8 mouse cellular contexts compared by ENCODE assay signal in the genomic region with DNA sequence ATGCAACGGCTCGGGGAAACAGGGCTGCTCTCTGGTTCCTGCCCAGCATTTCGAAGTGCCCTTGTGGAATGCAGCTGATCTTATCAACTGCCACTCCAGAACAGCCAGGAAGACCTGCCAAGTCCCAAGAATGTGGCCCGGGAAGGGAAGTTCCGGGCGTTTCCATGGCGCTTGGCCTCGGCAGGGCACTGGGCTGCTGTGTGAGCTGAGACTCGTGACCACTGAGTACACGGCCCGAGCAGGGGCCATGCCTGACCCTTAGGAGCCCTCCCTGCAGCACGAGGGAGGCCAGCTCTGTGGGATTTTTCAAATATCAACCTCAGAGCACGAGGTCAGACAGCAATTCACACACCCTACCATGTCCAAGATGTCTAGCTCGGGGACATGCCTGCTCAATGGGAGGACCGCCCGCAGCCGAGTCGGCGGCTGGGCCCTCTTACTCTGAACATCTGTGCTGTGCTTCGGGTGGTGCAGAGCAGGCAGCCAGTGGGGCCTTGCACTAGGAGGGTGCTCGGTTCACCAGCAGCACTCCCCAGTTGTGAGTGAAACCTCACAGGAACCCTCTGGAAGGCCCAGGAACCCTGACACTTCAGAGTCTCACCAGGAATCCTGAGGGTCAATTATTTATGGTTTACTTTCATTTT. TPM values are rescaled to one million over a fixed set of nuclear protein-coding genes. Genes with fewer than 3 reads are reported as not detected.
A peak's percentile ranks its signal among the peaks of the same experiment; 100 is the strongest.
DNase-seq lines count a peak whose midpoint lies in the region; ATAC-seq and TF ChIP-seq lines count a peak whose summit lies in the region.

No protein-coding gene starts in this region.

- H3K9me3 ChIP-seq in forebrain, embryonic 11.5 days (ENCODE audit: control insufficient read depth, low read length): no peaks in the 10 kb centered on the region
- no peaks in the 10 kb centered on the region for H3K9me3 ChIP-seq in forebrain, embryonic 15.5 days
- no peaks in the 10 kb centered on the region for H3K9me3 ChIP-seq in heart, embryonic 12.5 days (replicated peaks)
- no peaks in the 10 kb centered on the region for H3K9me3 ChIP-seq in kidney, embryonic 15.5 days (replicated peaks)

- no peak overlapping the region for H3K9ac ChIP-seq in forebrain, embryonic 11.5 days (ENCODE audit: low read length)
- no peak overlapping the region for H3K9ac ChIP-seq in forebrain, embryonic 15.5 days (replicated peaks)
- peak overlapping the region; percentile 33 for H3K9ac ChIP-seq in heart, embryonic 12.5 days
- H3K9ac ChIP-seq in kidney, embryonic 15.5 days: no peak overlapping the region

- no peak for ATAC-seq in forebrain, embryonic 11.5 days (replicated peaks; ENCODE audit: low FRiP score)
- ATAC-seq in forebrain, embryonic 15.5 days (replicated peaks): no peak
- ATAC-seq in heart, embryonic 12.5 days (ENCODE audit: insufficient number of reproducible peaks, low FRiP score): 0 out of 2 replicates have a peak, but pooled peaks have one; percentile 18
- ATAC-seq in kidney, embryonic 15.5 days (replicated peaks; ENCODE audit: low FRiP score): peak; percentile 31; the same call in 1 of the 2 replicates

- H3K4me3 ChIP-seq in forebrain, embryonic 11.5 days (ENCODE audit: low read depth, low read length): no peak overlapping the region
- H3K4me3 ChIP-seq in forebrain, embryonic 15.5 days: no peak overlapping the region
- H3K4me3 ChIP-seq in cortical plate, adult 2 months (ENCODE audit: insufficient read depth, low read length): no peak overlapping the region
- H3K4me3 ChIP-seq in heart, embryonic 12.5 days: no peak overlapping the region
- no peak overlapping the region for H3K4me3 ChIP-seq in kidney, embryonic 15.5 days (replicated peaks)

- TF ChIP-seq POLR2A in cortical plate, adult 2 months (IDR thresholded peaks at IDR 0.05; ENCODE audit: extremely low read depth, insufficient read depth, low read length): no peak

- 66% methylated on average over 21 of the region's 21 CpGs for WGBS in forebrain, embryonic 11.5 days
- 64% methylated on average over 21 of the region's 21 CpGs for WGBS in forebrain, embryonic 15.5 days
- 18% methylated on average over 21 of the region's 21 CpGs for WGBS in heart, embryonic 12.5 days
- WGBS in kidney, embryonic 15.5 days: 31% methylated on average over 21 of the region's 21 CpGs

- DNase-seq in forebrain, embryonic 11.5 days (ENCODE audit: low spot score): peak; percentile 67
- peak; percentile 91 for DNase-seq in lung, postnatal 14 days
- DNase-seq in testis, postnatal 14 days (ENCODE audit: low spot score): peak; percentile 79
- DNase-seq in right cerebral cortex, postnatal 36 days (ENCODE audit: low spot score in 2 of 2): no peak

- H3K4me2 ChIP-seq in forebrain, embryonic 11.5 days (ENCODE audit: low read depth, low read length, severe bottlenecking): no peak overlapping the region
- H3K4me2 ChIP-seq in forebrain, embryonic 15.5 days (replicated peaks): no peak overlapping the region
- H3K4me2 ChIP-seq in heart, embryonic 12.5 days: peak overlapping the region; percentile 89
- H3K4me2 ChIP-seq in kidney, embryonic 15.5 days: peak overlapping the region; percentile 93; the same call in 1 of the 2 replicates

- no peaks in the 10 kb centered on the region for H3K36me3 ChIP-seq in forebrain, embryonic 11.5 days (ENCODE audit: control insufficient read depth, insufficient read depth, low read length)
- H3K36me3 ChIP-seq in forebrain, embryonic 15.5 days: no peaks in the 10 kb centered on the region
- no peaks in the 10 kb centered on the region for H3K36me3 ChIP-seq in heart, embryonic 12.5 days
- H3K36me3 ChIP-seq in kidney, embryonic 15.5 days: no peaks in the 10 kb centered on the region

- peaks cover 2% of the 10 kb centered on the region; the same call in 1 of the 2 replicates for H3K4me1 ChIP-seq in forebrain, embryonic 11.5 days (replicated peaks; ENCODE audit: control insufficient read depth, insufficient read depth, low read length)
- H3K4me1 ChIP-seq in forebrain, embryonic 15.5 days: peaks cover 17% of the 10 kb centered on the region
- H3K4me1 ChIP-seq in cortical plate, adult 2 months (ENCODE audit: control insufficient read depth, insufficient read depth, low read length): peaks cover 7% of the 10 kb centered on the region
- peaks cover 80% of the 10 kb centered on the region for H3K4me1 ChIP-seq in heart, embryonic 12.5 days (replicated peaks)
- H3K4me1 ChIP-seq in kidney, embryonic 15.5 days: peaks cover 79% of the 10 kb centered on the region

- no peak overlapping the region for H3K27ac ChIP-seq in forebrain, embryonic 11.5 days (ENCODE audit: low read depth, low read length)
- H3K27ac ChIP-seq in forebrain, embryonic 15.5 days (replicated peaks): no peak overlapping the region
- H3K27ac ChIP-seq in cortical plate, adult 2 months (ENCODE audit: insufficient read depth, low read length): 0 out of 2 replicates have a peak overlapping the region, but pooled peaks have one; percentile 29
- peak overlapping the region; percentile 97 for H3K27ac ChIP-seq in heart, embryonic 12.5 days (ENCODE audit: poor library complexity, severe bottlenecking)
- peak overlapping the region; percentile 93 for H3K27ac ChIP-seq in kidney, embryonic 15.5 days

- TF ChIP-seq CTCF in cortical plate, adult 2 months (IDR thresholded peaks at IDR 0.05; ENCODE audit: extremely low read depth, insufficient read depth, low read length): no peak

- no peaks in the 10 kb centered on the region for H3K27me3 ChIP-seq in forebrain, embryonic 11.5 days (ENCODE audit: control insufficient read depth, insufficient read depth, low read length)
- no peaks in the 10 kb centered on the region for H3K27me3 ChIP-seq in forebrain, embryonic 15.5 days
- no peaks in the 10 kb centered on the region for H3K27me3 ChIP-seq in heart, embryonic 12.5 days (replicated peaks)
- no peaks in the 10 kb centered on the region for H3K27me3 ChIP-seq in kidney, embryonic 15.5 days

RNA-seq across cellular contexts. Expression of gene Gpr146, which starts 1.6 kb away (rescaled TPM):
- 1.8 and 1.9 TPM in 2 replicates for polyA plus RNA-seq in forebrain, embryonic 11.5 days (2014; fragmentation: Nextera tagmentation; extraction: Ambion mirVana)
- polyA plus RNA-seq in forebrain, embryonic 15.5 days (2015; fragmentation: Nextera tagmentation; extraction: Ambion mirVana): 1.3 and 1.5 TPM in 2 replicates
- 15.3 and 16.3 TPM in 2 replicates for polyA plus RNA-seq in cortical plate, adult 2 months (2012; rRNA removed)
- 8.2 and 8.5 TPM in 2 replicates for polyA plus RNA-seq in heart, embryonic 12.5 days (2016; fragmentation: Nextera tagmentation; extraction: Ambion mirVana)
- 4.1 and 5.4 TPM in 2 replicates for polyA plus RNA-seq in kidney, embryonic 15.5 days (2015; fragmentation: Nextera tagmentation; extraction: Ambion mirVana)

RNA-seq across cellular contexts. Expression of gene C130050O18Rik, which starts 26.0 kb away (rescaled TPM):
- 0.17 and 0.23 TPM in 2 replicates for polyA plus RNA-seq in forebrain, embryonic 11.5 days (2014; fragmentation: Nextera tagmentation; extraction: Ambion mirVana)
- 0.13 and 0.20 TPM in 2 replicates for polyA plus RNA-seq in forebrain, embryonic 15.5 days (2015; fragmentation: Nextera tagmentation; extraction: Ambion mirVana)
- 0.44 TPM in 2 replicates for polyA plus RNA-seq in cortical plate, adult 2 months (2012; rRNA removed)
- polyA plus RNA-seq in heart, embryonic 12.5 days (2016; fragmentation: Nextera tagmentation; extraction: Ambion mirVana): 0.10 and 0.36 TPM in 2 replicates
- polyA plus RNA-seq in kidney, embryonic 15.5 days (2015; fragmentation: Nextera tagmentation; extraction: Ambion mirVana): 0.60 and 1.2 TPM in 2 replicates

RNA-seq across cellular contexts. Expression of gene Cyp2w1, which starts 26.7 kb away (rescaled TPM):
- polyA plus RNA-seq in forebrain, embryonic 11.5 days (2014; fragmentation: Nextera tagmentation; extraction: Ambion mirVana): not detected in 2 replicates
- not detected in 2 replicates for polyA plus RNA-seq in forebrain, embryonic 15.5 days (2015; fragmentation: Nextera tagmentation; extraction: Ambion mirVana)
- polyA plus RNA-seq in cortical plate, adult 2 months (2012; rRNA removed): not detected in 2 replicates
- not detected in 2 replicates for polyA plus RNA-seq in heart, embryonic 12.5 days (2016; fragmentation: Nextera tagmentation; extraction: Ambion mirVana)
- 0.16 and 0.60 TPM in 2 replicates for polyA plus RNA-seq in kidney, embryonic 15.5 days (2015; fragmentation: Nextera tagmentation; extraction: Ambion mirVana)

RNA-seq across cellular contexts. Expression of gene Cox19, which starts 27.9 kb away (rescaled TPM):
- 103 and 130 TPM in 2 replicates for polyA plus RNA-seq in forebrain, embryonic 11.5 days (2014; fragmentation: Nextera tagmentation; extraction: Ambion mirVana)
- polyA plus RNA-seq in forebrain, embryonic 15.5 days (2015; fragmentation: Nextera tagmentation; extraction: Ambion mirVana): 104 and 113 TPM in 2 replicates
- polyA plus RNA-seq in cortical plate, adult 2 months (2012; rRNA removed): 90.2 and 92.7 TPM in 2 replicates
- 66.2 and 72.6 TPM in 2 replicates for polyA plus RNA-seq in heart, embryonic 12.5 days (2016; fragmentation: Nextera tagmentation; extraction: Ambion mirVana)
- polyA plus RNA-seq in kidney, embryonic 15.5 days (2015; fragmentation: Nextera tagmentation; extraction: Ambion mirVana): 96.2 and 102 TPM in 2 replicates

RNA-seq across cellular contexts. Expression of gene Gper1, which starts 43.8 kb away (rescaled TPM):
- polyA plus RNA-seq in forebrain, embryonic 11.5 days (2014; fragmentation: Nextera tagmentation; extraction: Ambion mirVana): 1.7 and 1.9 TPM in 2 replicates
- polyA plus RNA-seq in forebrain, embryonic 15.5 days (2015; fragmentation: Nextera tagmentation; extraction: Ambion mirVana): 7.3 and 8.2 TPM in 2 replicates
- polyA plus RNA-seq in cortical plate, adult 2 months (2012; rRNA removed): 4.7 and 4.8 TPM in 2 replicates
- polyA plus RNA-seq in heart, embryonic 12.5 days (2016; fragmentation: Nextera tagmentation; extraction: Ambion mirVana): 0.79 and 0.96 TPM in 2 replicates
- polyA plus RNA-seq in kidney, embryonic 15.5 days (2015; fragmentation: Nextera tagmentation; extraction: Ambion mirVana): 5.1 and 5.7 TPM in 2 replicates

Comparison
In these comparisons a context has a peak if more than half of its experiments do, and no peak if none do; other contexts are left out.
1. ATAC-seq: peak in heart, embryonic 12.5 days (single experiment) and kidney, embryonic 15.5 days (single experiment); none in forebrain, embryonic 11.5 days (single experiment) and forebrain, embryonic 15.5 days (single experiment).
2. DNase-seq: peak in forebrain, embryonic 11.5 days (single experiment), lung, postnatal 14 days (single experiment) and testis, postnatal 14 days (single experiment); none in right cerebral cortex, postnatal 36 days (0 of 2).
3. H3K27ac ChIP-seq: peak in cortical plate, adult 2 months (single experiment), heart, embryonic 12.5 days (single experiment) and kidney, embryonic 15.5 days (single experiment); none in forebrain, embryonic 11.5 days (single experiment) and forebrain, embryonic 15.5 days (single experiment).
4. H3K4me2 ChIP-seq: peak in heart, embryonic 12.5 days (single experiment) and kidney, embryonic 15.5 days (single experiment); none in forebrain, embryonic 11.5 days (single experiment) and forebrain, embryonic 15.5 days (single experiment).